Mouse (Mus musculus) neural tube, embryonic 12.5 days (tissue): Measurements from ENCODE around the gene Ces1b. TPM values are rescaled to one million over a fixed set of nuclear protein-coding genes. Genes with fewer than 3 reads are reported as not detected.

Experiments used
- ATAC-seq: fragments of 200-750 bp; cut with Nextera tagmentation; 2 replicates; pipeline ENCODE4 v1.8.0; 2017; ENCODE audit warnings: low read depth, mild to moderate bottlenecking, moderate TSS enrichment, moderate library complexity; ENCODE audit not compliant: low FRiP score
- H3K27ac ChIP-seq: fragments of 300-500 bp; sonication (generic); 2 replicates; pipeline ENCODE4 v1.5.1; 2016
- H3K27me3 ChIP-seq: fragments of 300-500 bp; sonication (generic); replicated peaks from 2 replicates; pipeline ENCODE4 v1.6.1; 2016; ENCODE audit warnings: mild to moderate bottlenecking
- H3K36me3 ChIP-seq: fragments of 300-500 bp; sonication (generic); 2 replicates; pipeline ENCODE4 v1.6.1; 2016; ENCODE audit warnings: mild to moderate bottlenecking
- H3K4me1 ChIP-seq: fragments of 300-500 bp; sonication (generic); 2 replicates; pipeline ENCODE4 v1.6.1; 2016
- H3K4me2 ChIP-seq: fragments of 300-500 bp; sonication (generic); replicated peaks from 2 replicates; pipeline ENCODE4 v1.6.1; 2016; ENCODE audit warnings: mild to moderate bottlenecking
- H3K4me3 ChIP-seq: fragments of 300-500 bp; sonication (generic); 2 replicates; pipeline ENCODE4 v1.5.1; 2016
- H3K9ac ChIP-seq: fragments of 300-500 bp; sonication (generic); 2 replicates; pipeline ENCODE4 v1.6.1; 2016; ENCODE audit warnings: mild to moderate bottlenecking
- H3K9me3 ChIP-seq: fragments of 300-500 bp; sonication (generic); 2 replicates; pipeline ENCODE4 v1.6.1; 2016; ENCODE audit warnings: mild to moderate bottlenecking
- WGBS: fragments of 180-500 bp; shearing (Covaris S2); methylation state at CpG from one replicate; pipeline ENCODE4 v1.1.7; 2016; 5-methylcytosine and 5-hydroxymethylcytosine counted together
- polyA plus RNA-seq: library from polyadenylated mRNA; unstranded; fragments of >200 nt; fragmentation: Nextera tagmentation; extraction: Ambion mirVana; gene quantifications from 2 replicates; pipeline ENCODE4 v1.2.1, GENCODE M21; 2016

The Ces1b gene
- polyA plus RNA-seq, 1 experiment from 2014 or later, result not detected

GRCm38 (mm10) chr8:93048092-93048491 is 31.7 kb downstream of the Ces1b start, which contains the start of gene Ces1a:
Ces1a (minus strand) TSS chr8:93048192.
- Histone ChIP-seq H3K27me3 (no peaks in the 10 kb centered on the region), H3K36me3 (no peaks in the 10 kb centered on the region), H3K4me2 (no peak within 1 kb of the TSS), H3K27ac (no peak within 1 kb of the TSS), H3K4me1 (no peaks in the 10 kb centered on the region), H3K9me3 (no peaks in the 10 kb centered on the region), H3K4me3 (no peak within 1 kb of the TSS), H3K9ac (no peak within 1 kb of the TSS)
- no peak for ATAC-seq
- 86% methylated on average over 3 of the region's 3 CpGs for WGBS

- no peaks in the 10 kb centered on the region for H3K36me3 ChIP-seq
- H3K9me3 ChIP-seq, result no peaks in the 10 kb centered on the region
- no peak overlapping the region for H3K27ac ChIP-seq
- H3K27me3 ChIP-seq, result no peaks in the 10 kb centered on the region
- no peak overlapping the region for H3K4me2 ChIP-seq
- no peak overlapping the region for H3K4me3 ChIP-seq
- H3K9ac ChIP-seq, result no peak overlapping the region
- WGBS, result 72% methylated on average over 1 of the region's 1 CpGs
- ATAC-seq, result no peak
- H3K4me1 ChIP-seq, result no peaks in the 10 kb centered on the region
Measured at GRCm38 (mm10) chr8:93043083-93043482, 36.7 kb downstream of the Ces1b start.

GRCm38 (mm10) chr8:93040776-93041567 is 38.8 kb downstream of the Ces1b start:
- Histone ChIP-seq H3K36me3 (no peaks in the 10 kb centered on the region), H3K4me2 (no peak overlapping the region), H3K27me3 (no peaks in the 10 kb centered on the region), H3K9me3 (no peaks in the 10 kb centered on the region), H3K27ac (no peak overlapping the region), H3K9ac (no peak overlapping the region), H3K4me3 (no peak overlapping the region), H3K4me1 (no peaks in the 10 kb centered on the region)
- no peak for ATAC-seq
- 89% methylated on average over 4 of the region's 4 CpGs for WGBS

- Histone ChIP-seq H3K4me3 (no peak overlapping the region), H3K27me3 (no peaks in the 10 kb centered on the region), H3K4me2 (no peak overlapping the region), H3K9ac (no peak overlapping the region), H3K4me1 (no peaks in the 10 kb centered on the region), H3K9me3 (no peaks in the 10 kb centered on the region), H3K27ac (no peak overlapping the region), H3K36me3 (no peaks in the 10 kb centered on the region)
- 84% methylated on average over 2 of the region's 2 CpGs for WGBS
- ATAC-seq, result no peak
Measured at GRCm38 (mm10) chr8:93040256-93040655, 39.6 kb downstream of the Ces1b start.

- no peaks in the 10 kb centered on the region for H3K27me3 ChIP-seq
Measured at GRCm38 (mm10) chr8:93038831-93039230, 41.0 kb downstream of the Ces1b start.

GRCm38 (mm10) chr8:93030664-93031063 is 49.2 kb downstream of the Ces1b start:
- H3K4me2 ChIP-seq, result no peak overlapping the region
- no peak overlapping the region for H3K27ac ChIP-seq
- WGBS, result 72% methylated on average over 2 of the region's 2 CpGs
- H3K9ac ChIP-seq, result no peak overlapping the region
- no peak for ATAC-seq
- H3K4me1 ChIP-seq, result no peaks in the 10 kb centered on the region
- no peaks in the 10 kb centered on the region for H3K36me3 ChIP-seq
- no peak overlapping the region for H3K4me3 ChIP-seq
- no peaks in the 10 kb centered on the region for H3K27me3 ChIP-seq
- no peaks in the 10 kb centered on the region for H3K9me3 ChIP-seq

More at GRCm38 (mm10) chr8:93038831-93039230, 41.0 kb downstream of the Ces1b start:
- Histone ChIP-seq H3K4me3 (no peak overlapping the region), H3K9ac (no peak overlapping the region), H3K36me3 (no peaks in the 10 kb centered on the region), H3K4me2 (no peak overlapping the region), H3K27ac (no peak overlapping the region), H3K4me1 (no peaks in the 10 kb centered on the region), H3K9me3 (no peaks in the 10 kb centered on the region)
- WGBS, result 5% methylated on average over 2 of the region's 2 CpGs
- no peak for ATAC-seq

- Histone ChIP-seq H3K27me3 (no peaks in the 10 kb centered on the region), H3K36me3 (no peaks in the 10 kb centered on the region), H3K4me3 (no peak overlapping the region), H3K4me2 (no peak overlapping the region), H3K4me1 (no peaks in the 10 kb centered on the region), H3K9me3 (no peaks in the 10 kb centered on the region), H3K9ac (no peak overlapping the region), H3K27ac (no peak overlapping the region)
- WGBS, result 79% methylated on average over 5 of the region's 5 CpGs
- ATAC-seq, result no peak
Measured at GRCm38 (mm10) chr8:93021738-93022137, 58.1 kb downstream of the Ces1b start.

GRCm38 (mm10) chr8:93014300-93014699 is 65.5 kb downstream of the Ces1b start:
- Histone ChIP-seq H3K36me3 (no peaks in the 10 kb centered on the region), H3K27me3 (no peaks in the 10 kb centered on the region)
- WGBS, result 89% methylated on average over 4 of the region's 4 CpGs

GRCm38 (mm10) chr8:93012226-93012625 is 67.6 kb downstream of the Ces1b start:
- WGBS, result 80% methylated on average over 6 of the region's 6 CpGs
- Histone ChIP-seq H3K4me2 (no peak overlapping the region), H3K4me1 (no peaks in the 10 kb centered on the region), H3K27me3 (no peaks in the 10 kb centered on the region), H3K27ac (no peak overlapping the region), H3K36me3 (no peaks in the 10 kb centered on the region), H3K4me3 (no peak overlapping the region), H3K9ac (no peak overlapping the region), H3K9me3 (no peaks in the 10 kb centered on the region)
- no peak for ATAC-seq

More at GRCm38 (mm10) chr8:93014300-93014699, 65.5 kb downstream of the Ces1b start:
- H3K27ac ChIP-seq, result no peak overlapping the region
- no peaks in the 10 kb centered on the region for H3K4me1 ChIP-seq
- no peak overlapping the region for H3K4me3 ChIP-seq
- no peaks in the 10 kb centered on the region for H3K9me3 ChIP-seq
- H3K4me2 ChIP-seq, result no peak overlapping the region
- no peak overlapping the region for H3K9ac ChIP-seq
- ATAC-seq, result no peak

GRCm38 (mm10) chr8:93011439-93011838 is 68.4 kb downstream of the Ces1b start:
- Histone ChIP-seq H3K4me3 (no peak overlapping the region), H3K4me1 (no peaks in the 10 kb centered on the region), H3K36me3 (no peaks in the 10 kb centered on the region), H3K27me3 (no peaks in the 10 kb centered on the region), H3K9ac (no peak overlapping the region), H3K4me2 (no peak overlapping the region), H3K27ac (no peak overlapping the region), H3K9me3 (no peaks in the 10 kb centered on the region)
- ATAC-seq, result peak; percentile 76
- WGBS, result 13% methylated on average over 9 of the region's 9 CpGs

- Histone ChIP-seq H3K9me3 (no peaks in the 10 kb centered on the region), H3K4me1 (no peaks in the 10 kb centered on the region), H3K27ac (no peak overlapping the region), H3K36me3 (no peaks in the 10 kb centered on the region), H3K4me2 (no peak overlapping the region), H3K27me3 (no peaks in the 10 kb centered on the region), H3K9ac (no peak overlapping the region), H3K4me3 (no peak overlapping the region)
- 27% methylated on average over 5 of the region's 5 CpGs for WGBS
- no peak for ATAC-seq
Measured at GRCm38 (mm10) chr8:93010286-93010685, 69.5 kb downstream of the Ces1b start.
